Mouse (Mus musculus): ENCODE data around the gene Chst15. TPM values are rescaled to one million over a fixed set of nuclear protein-coding genes. Genes with fewer than 3 reads are reported as not detected.

Chst15 gene
- polyA plus RNA-seq, 1 experiment from 2014 or later, result 5.9 TPM

GRCm38 (mm10) chr7:132214031-132214430 is 103.0 kb downstream of the Chst15 start:
- Histone ChIP-seq H3K27me3 (ENCODE audit: control insufficient read depth, insufficient read depth, low read depth, low read length) (no peaks in the 10 kb centered on the region), H3K36me3 (ENCODE audit: control insufficient read depth, insufficient read depth) (no peaks in the 10 kb centered on the region), H3K9me3 (replicated peaks; ENCODE audit: control insufficient read depth, low read length) (no peaks in the 10 kb centered on the region), H3K4me3 (ENCODE audit: low read depth, low read length) (no peak overlapping the region), H3K4me2 (ENCODE audit: low read depth, low read length) (no peak overlapping the region), H3K27ac (ENCODE audit: low read length) (no peak overlapping the region), H3K9ac (ENCODE audit: low read depth, low read length) (no peak overlapping the region), H3K4me1 (ENCODE audit: control insufficient read depth, low read depth, low read length) (no peaks in the 10 kb centered on the region)
- ATAC-seq (ENCODE audit: low read depth), result no peak
- 59% methylated on average over 10 of the region's 10 CpGs for WGBS (ENCODE audit: insufficient replicate concordance)

DNA sequence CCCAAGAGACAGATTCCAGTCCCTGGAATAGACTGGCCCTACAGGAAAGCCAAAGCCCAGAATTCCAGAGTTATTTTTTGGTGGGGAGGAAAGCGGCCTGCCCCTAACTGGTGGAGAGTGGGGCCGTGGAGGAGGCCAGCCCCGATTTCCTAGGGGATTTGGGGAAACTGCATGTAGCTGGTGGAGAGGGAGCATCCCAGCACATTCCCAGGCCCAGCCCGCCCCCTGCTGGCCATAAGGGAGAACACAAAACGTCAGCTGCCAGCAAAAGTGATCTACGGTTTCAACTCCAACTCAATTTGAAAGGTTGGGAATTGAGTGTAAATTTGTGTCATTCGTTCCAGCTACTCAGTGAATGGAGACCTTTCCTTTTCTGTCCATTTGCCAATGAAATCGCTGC is 103.6 kb downstream of the Chst15 start:
- Histone ChIP-seq H3K9me3 (replicated peaks; ENCODE audit: control insufficient read depth, low read length) (no peaks in the 10 kb centered on the region), H3K4me3 (ENCODE audit: low read depth, low read length) (no peak overlapping the region), H3K4me2 (ENCODE audit: low read depth, low read length) (no peak overlapping the region), H3K9ac (ENCODE audit: low read depth, low read length) (no peak overlapping the region), H3K27ac (ENCODE audit: low read length) (no peak overlapping the region), H3K27me3 (ENCODE audit: control insufficient read depth, insufficient read depth, low read depth, low read length) (no peaks in the 10 kb centered on the region), H3K4me1 (ENCODE audit: control insufficient read depth, low read depth, low read length) (no peaks in the 10 kb centered on the region), H3K36me3 (ENCODE audit: control insufficient read depth, insufficient read depth) (no peaks in the 10 kb centered on the region)
- ATAC-seq (ENCODE audit: low read depth), result no peak
- 6% methylated on average over 8 of the region's 8 CpGs for WGBS (ENCODE audit: insufficient replicate concordance)

GRCm38 (mm10) chr7:132211920-132212701 is 104.9 kb downstream of the Chst15 start:
- Histone ChIP-seq H3K27me3 (ENCODE audit: control insufficient read depth, insufficient read depth, low read depth, low read length) (no peaks in the 10 kb centered on the region), H3K4me1 (ENCODE audit: control insufficient read depth, low read depth, low read length) (no peaks in the 10 kb centered on the region), H3K36me3 (ENCODE audit: control insufficient read depth, insufficient read depth) (no peaks in the 10 kb centered on the region), H3K4me2 (ENCODE audit: low read depth, low read length) (no peak overlapping the region), H3K27ac (ENCODE audit: low read length) (no peak overlapping the region), H3K4me3 (ENCODE audit: low read depth, low read length) (no peak overlapping the region), H3K9me3 (replicated peaks; ENCODE audit: control insufficient read depth, low read length) (no peaks in the 10 kb centered on the region), H3K9ac (ENCODE audit: low read depth, low read length) (no peak overlapping the region)
- no peak for ATAC-seq (ENCODE audit: low read depth)
- 61% methylated on average over 6 of the region's 6 CpGs for WGBS (ENCODE audit: insufficient replicate concordance)

DNA sequence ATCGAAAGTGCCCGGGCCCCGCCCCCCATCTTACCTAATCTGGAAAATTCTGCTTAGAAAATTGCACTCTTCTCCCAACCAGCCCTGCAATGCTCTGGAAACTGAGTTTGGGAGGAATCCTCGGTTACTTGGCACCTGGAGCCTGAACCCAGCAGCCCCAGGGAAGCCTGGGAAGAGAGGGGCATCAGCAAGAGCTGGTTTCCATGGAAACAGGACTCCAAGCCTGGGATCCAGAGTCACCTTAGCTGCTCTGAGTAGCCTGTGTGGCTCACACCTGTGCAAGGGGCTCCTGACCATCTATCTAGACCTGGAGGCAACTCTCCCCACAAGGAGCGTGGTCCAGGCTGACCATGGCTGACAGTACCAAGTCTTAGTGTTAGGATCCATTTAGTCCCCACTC is 106.4 kb downstream of the Chst15 start:
- no peak for ATAC-seq (ENCODE audit: low read depth)
- Histone ChIP-seq H3K36me3 (ENCODE audit: control insufficient read depth, insufficient read depth) (no peaks in the 10 kb centered on the region), H3K27ac (ENCODE audit: low read length) (no peak overlapping the region), H3K4me3 (ENCODE audit: low read depth, low read length) (no peak overlapping the region), H3K4me2 (ENCODE audit: low read depth, low read length) (no peak overlapping the region), H3K27me3 (ENCODE audit: control insufficient read depth, insufficient read depth, low read depth, low read length) (no peaks in the 10 kb centered on the region), H3K9ac (ENCODE audit: low read depth, low read length) (no peak overlapping the region), H3K4me1 (ENCODE audit: control insufficient read depth, low read depth, low read length) (no peaks in the 10 kb centered on the region), H3K9me3 (replicated peaks; ENCODE audit: control insufficient read depth, low read length) (no peaks in the 10 kb centered on the region)
- 55% methylated on average over 5 of the region's 5 CpGs for WGBS (ENCODE audit: insufficient replicate concordance)

DNA sequence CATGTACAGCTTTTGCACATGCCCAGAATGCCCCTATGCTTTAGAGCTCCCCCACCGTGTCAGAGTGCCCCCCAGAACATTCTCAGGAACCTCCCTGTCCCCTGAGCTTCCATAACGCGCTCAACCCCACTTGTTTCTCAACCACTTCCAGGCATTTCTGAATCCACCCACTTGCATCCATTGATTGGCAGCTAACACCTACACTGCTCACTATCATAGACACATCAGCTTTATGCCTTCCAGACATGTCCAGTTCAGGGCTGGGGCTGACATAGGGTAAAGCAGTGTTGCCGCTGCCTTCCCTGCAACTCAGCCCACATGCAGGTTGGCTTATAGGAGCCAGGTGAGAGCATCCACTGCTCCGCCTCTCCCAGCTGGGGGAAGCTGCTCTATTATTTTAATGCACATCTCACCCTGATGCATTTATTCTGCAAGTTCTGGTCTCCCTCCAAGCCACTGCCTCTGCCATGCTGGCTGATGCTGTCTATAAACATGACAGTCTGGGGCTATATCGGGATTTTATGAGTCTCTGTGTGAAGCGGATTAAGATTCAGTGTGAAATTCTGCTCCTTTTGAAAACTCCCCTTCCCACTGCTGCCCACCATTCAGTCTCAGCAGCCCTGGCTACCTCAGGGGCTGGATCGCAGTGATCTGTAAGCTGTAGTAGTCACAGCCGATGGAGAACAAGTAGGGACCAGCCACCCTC is 107.9 kb downstream of the Chst15 start:
- H3K4me2 ChIP-seq (ENCODE audit: low read depth, low read length), result no peak overlapping the region
- H3K9me3 ChIP-seq (replicated peaks; ENCODE audit: control insufficient read depth, low read length), result no peaks in the 10 kb centered on the region
- no peaks in the 10 kb centered on the region for H3K4me1 ChIP-seq (ENCODE audit: control insufficient read depth, low read depth, low read length)
- ATAC-seq (ENCODE audit: low read depth), result no peak
- WGBS (ENCODE audit: insufficient replicate concordance), result 66% methylated on average over 9 of the region's 9 CpGs
- H3K9ac ChIP-seq (ENCODE audit: low read depth, low read length), result no peak overlapping the region
- H3K27me3 ChIP-seq (ENCODE audit: control insufficient read depth, insufficient read depth, low read depth, low read length), result no peaks in the 10 kb centered on the region
- no peak overlapping the region for H3K4me3 ChIP-seq (ENCODE audit: low read depth, low read length)
- no peak overlapping the region for H3K27ac ChIP-seq (ENCODE audit: low read length)
- no peaks in the 10 kb centered on the region for H3K36me3 ChIP-seq (ENCODE audit: control insufficient read depth, insufficient read depth)

- H3K4me2 ChIP-seq (ENCODE audit: low read depth, low read length), result no peak overlapping the region
- no peaks in the 10 kb centered on the region for H3K9me3 ChIP-seq (replicated peaks; ENCODE audit: control insufficient read depth, low read length)
- no peak overlapping the region for H3K27ac ChIP-seq (ENCODE audit: low read length)
- no peak for ATAC-seq (ENCODE audit: low read depth)
- 3% methylated on average over 1 of the region's 1 CpGs for WGBS (ENCODE audit: insufficient replicate concordance)
- H3K36me3 ChIP-seq (ENCODE audit: control insufficient read depth, insufficient read depth), result no peaks in the 10 kb centered on the region
- no peak overlapping the region for H3K9ac ChIP-seq (ENCODE audit: low read depth, low read length)
- no peaks in the 10 kb centered on the region for H3K4me1 ChIP-seq (ENCODE audit: control insufficient read depth, low read depth, low read length)
- H3K4me3 ChIP-seq (ENCODE audit: low read depth, low read length), result no peak overlapping the region
- H3K27me3 ChIP-seq (ENCODE audit: control insufficient read depth, insufficient read depth, low read depth, low read length), result no peaks in the 10 kb centered on the region
These were observed 112.9 kb downstream of the Chst15 start for GRCm38 (mm10) chr7:132204073-132204612.

DNA sequence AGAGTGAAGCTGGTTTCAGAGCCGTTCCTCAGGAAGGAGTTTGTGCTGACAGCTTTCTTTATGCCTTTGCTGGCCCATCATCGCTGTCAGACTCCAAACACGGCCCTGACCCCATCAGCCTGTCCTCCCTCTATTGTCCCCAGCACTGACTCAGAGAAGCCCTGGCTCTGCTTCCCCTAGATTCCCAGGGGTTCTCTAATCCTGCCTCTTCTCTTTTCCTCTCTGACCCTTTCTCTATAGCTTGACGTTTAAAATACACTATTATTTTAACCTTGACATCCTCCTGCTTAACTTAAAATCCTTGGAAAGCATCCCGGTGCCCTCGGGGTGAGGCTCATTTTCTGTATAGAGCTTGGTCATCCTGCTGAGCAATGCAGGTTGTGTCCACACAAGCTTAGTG is 117.3 kb downstream of the Chst15 start:
- H3K4me3 ChIP-seq (ENCODE audit: low read depth, low read length), result no peak overlapping the region
- H3K4me2 ChIP-seq (ENCODE audit: low read depth, low read length), result no peak overlapping the region
- WGBS (ENCODE audit: insufficient replicate concordance), result 50% methylated on average over 6 of the region's 6 CpGs
- no peaks in the 10 kb centered on the region for H3K27me3 ChIP-seq (ENCODE audit: control insufficient read depth, insufficient read depth, low read depth, low read length)
- no peaks in the 10 kb centered on the region for H3K4me1 ChIP-seq (ENCODE audit: control insufficient read depth, low read depth, low read length)
- H3K9me3 ChIP-seq (replicated peaks; ENCODE audit: control insufficient read depth, low read length), result no peaks in the 10 kb centered on the region
- H3K27ac ChIP-seq (ENCODE audit: low read length), result no peak overlapping the region
- ATAC-seq (ENCODE audit: low read depth), result no peak
- H3K36me3 ChIP-seq (ENCODE audit: control insufficient read depth, insufficient read depth), result no peaks in the 10 kb centered on the region
- no peak overlapping the region for H3K9ac ChIP-seq (ENCODE audit: low read depth, low read length)

DNA sequence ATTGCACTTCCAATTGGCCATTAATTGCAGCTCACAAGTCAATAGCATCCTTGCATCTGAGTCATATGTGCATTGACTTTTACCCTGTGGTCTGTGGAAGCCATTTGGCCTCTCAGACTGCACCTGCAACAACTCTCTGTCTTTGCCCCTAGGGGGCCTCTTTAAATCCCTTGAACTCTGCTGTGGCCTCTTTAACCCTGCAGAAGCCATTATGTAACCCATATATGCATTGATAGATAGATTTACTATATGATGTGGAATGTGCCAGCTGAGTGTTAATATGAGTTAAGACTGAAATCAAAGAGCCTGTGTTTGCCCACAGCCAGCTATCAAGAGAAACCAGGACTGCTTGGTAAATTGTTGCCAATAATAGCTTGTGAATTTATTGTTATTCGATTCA is 118.2 kb downstream of the Chst15 start:
- H3K4me1 ChIP-seq (ENCODE audit: control insufficient read depth, low read depth, low read length), result no peaks in the 10 kb centered on the region
- no peak for ATAC-seq (ENCODE audit: low read depth)
- WGBS (ENCODE audit: insufficient replicate concordance), result 83% methylated on average over 1 of the region's 1 CpGs

GRCm38 (mm10) chr7:132197817-132198475 is 119.1 kb downstream of the Chst15 start:
- no peak overlapping the region for H3K9ac ChIP-seq (ENCODE audit: low read depth, low read length)
- no peaks in the 10 kb centered on the region for H3K27me3 ChIP-seq (ENCODE audit: control insufficient read depth, insufficient read depth, low read depth, low read length)
- no peak overlapping the region for H3K4me2 ChIP-seq (ENCODE audit: low read depth, low read length)
- H3K27ac ChIP-seq (ENCODE audit: low read length), result no peak overlapping the region
- H3K4me1 ChIP-seq (ENCODE audit: control insufficient read depth, low read depth, low read length), result no peaks in the 10 kb centered on the region
- H3K36me3 ChIP-seq (ENCODE audit: control insufficient read depth, insufficient read depth), result no peaks in the 10 kb centered on the region
- WGBS (ENCODE audit: insufficient replicate concordance), result 28% methylated on average over 7 of the region's 7 CpGs
- no peaks in the 10 kb centered on the region for H3K9me3 ChIP-seq (replicated peaks; ENCODE audit: control insufficient read depth, low read length)
- ATAC-seq (ENCODE audit: low read depth), result no peak
- no peak overlapping the region for H3K4me3 ChIP-seq (ENCODE audit: low read depth, low read length)

More for the DNA sequence above, 118.2 kb downstream of the Chst15 start:
- Histone ChIP-seq H3K27me3 (ENCODE audit: control insufficient read depth, insufficient read depth, low read depth, low read length) (no peaks in the 10 kb centered on the region), H3K4me3 (ENCODE audit: low read depth, low read length) (no peak overlapping the region), H3K9ac (ENCODE audit: low read depth, low read length) (no peak overlapping the region), H3K9me3 (replicated peaks; ENCODE audit: control insufficient read depth, low read length) (no peaks in the 10 kb centered on the region), H3K27ac (ENCODE audit: low read length) (no peak overlapping the region), H3K4me2 (ENCODE audit: low read depth, low read length) (no peak overlapping the region), H3K36me3 (ENCODE audit: control insufficient read depth, insufficient read depth) (no peaks in the 10 kb centered on the region)

All from liver, embryonic 16.5 days (tissue).